Mouse (Mus musculus) lung, adult 2 months (tissue): ENCODE data around the gene Wdr60. TPM values are rescaled to one million over a fixed set of nuclear protein-coding genes. Genes with fewer than 3 reads are reported as not detected.

Source experiments
- DNase-seq: peaks from one replicate; pipeline ENCODE4 v3.0.0; 2022
- H3K4me1 ChIP-seq: fragments of 200-500 bp; 2 replicates; pipeline ENCODE4 v1.6.1; 2011; ENCODE audit warnings: low read length; ENCODE audit not compliant: control insufficient read depth, insufficient read depth
- H3K4me3 ChIP-seq: fragments of 200-500 bp; replicated peaks from 2 replicates; pipeline ENCODE3; 2011; ENCODE audit warnings: low read depth, mild to moderate bottlenecking, control low read depth, low read length; ENCODE audit errors: extremely low read depth
- CTCF ChIP-seq: fragments of 200-500 bp; IDR thresholded peaks from 2 replicates; pipeline ENCODE4 v1.5.1; 2011; ENCODE audit warnings: mild to moderate bottlenecking, low read length, control low read depth; ENCODE audit not compliant: insufficient read depth
- POLR2A ChIP-seq: fragments of 200-500 bp; IDR thresholded peaks from 2 replicates; pipeline ENCODE4 v1.6.1; 2011; ENCODE audit warnings: low read depth, mild to moderate bottlenecking, control low read depth, low read length, borderline replicate concordance; ENCODE audit errors: extremely low read depth
- WGBS: fragments of 180-500 bp; shearing (Covaris S2); methylation state at CpG from one replicate; pipeline ENCODE4 v1.1.7; 2018; 5-methylcytosine and 5-hydroxymethylcytosine counted together
- polyA plus RNA-seq: library from polyadenylated mRNA; depleted of rRNA; stranded (reverse); fragments of >200 nt; gene quantifications from 2 replicates; pipeline ENCODE4 v1.2.3, GENCODE M21; 2012; rRNA removed

Gene Wdr60
- polyA plus RNA-seq, 1 experiment, result 7.5 TPM

GRCm38 (mm10) chr12:116169666-116170065 lies 93.2 kb downstream of the Wdr60 start:
- no peak for TF ChIP-seq CTCF
- TF ChIP-seq POLR2A, result no peak
- no peak for DNase-seq
- H3K4me1 ChIP-seq, result no peaks in the 10 kb centered on the region
- no peak overlapping the region for H3K4me3 ChIP-seq
- WGBS, result 12% methylated on average over 5 of the region's 5 CpGs

- TF ChIP-seq POLR2A (no peak), CTCF (no peak)
- no peak overlapping the region for H3K4me3 ChIP-seq
- no peak for DNase-seq
- H3K4me1 ChIP-seq, result no peaks in the 10 kb centered on the region
These were observed 97.5 kb downstream of the Wdr60 start for GRCm38 (mm10) chr12:116165368-116165767.

GRCm38 (mm10) chr12:116159695-116160094 lies 103.1 kb downstream of the Wdr60 start:
- no peak for TF ChIP-seq CTCF
- TF ChIP-seq POLR2A, result no peak
- no peaks in the 10 kb centered on the region for H3K4me1 ChIP-seq
- H3K4me3 ChIP-seq, result no peak overlapping the region
- WGBS, result 89% methylated on average over 2 of the region's 2 CpGs
- DNase-seq, result no peak

GRCm38 (mm10) chr12:116159223-116159622 lies 103.6 kb downstream of the Wdr60 start:
- no peak for DNase-seq
- H3K4me1 ChIP-seq, result no peaks in the 10 kb centered on the region
- no peak overlapping the region for H3K4me3 ChIP-seq
- WGBS, result 58% methylated on average over 5 of the region's 5 CpGs
- TF ChIP-seq POLR2A, result no peak
- TF ChIP-seq CTCF, result no peak

- H3K4me3 ChIP-seq, result no peak overlapping the region
- 78% methylated on average over 7 of the region's 7 CpGs for WGBS
- no peak for DNase-seq
- TF ChIP-seq POLR2A (no peak), CTCF (no peak)
- no peaks in the 10 kb centered on the region for H3K4me1 ChIP-seq
These were observed 105.9 kb downstream of the Wdr60 start for GRCm38 (mm10) chr12:116156792-116157532.

Other genes starting within 250 kb of the Wdr60 start
- 3.8 and 5.1 TPM in 2 replicates for gene Zfp386, start 215.3 kb downstream of the Wdr60 start, polyA plus RNA-seq
- 14.5 and 24.0 TPM in 2 replicates for gene Vipr2, start 185.3 kb downstream of the Wdr60 start, polyA plus RNA-seq
- not detected in 2 replicates for gene Gm11027, start 12.4 kb upstream of the Wdr60 start, polyA plus RNA-seq
- 13.9 and 15.0 TPM in 2 replicates for gene Esyt2, start 18.2 kb upstream of the Wdr60 start, polyA plus RNA-seq
- 0.63 and 1.4 TPM in 2 replicates for gene Ncapg2, start 142.4 kb upstream of the Wdr60 start, polyA plus RNA-seq
- 0.95 and 1.9 TPM in 2 replicates for gene Ptprn2, start 222.7 kb upstream of the Wdr60 start, polyA plus RNA-seq